Mouse (Mus musculus) E14TG2a.4 (cell line): ENCODE measurements at regions not wholly inside any gene's neighbourhood (a gene's known extent, or its start where the extent isn't known, plus 50 kb on each side); places are given as distances from the start of the nearest gene placed in this dataset.

Experiments used
- H3K27me3 ChIP-seq: 2 replicates; pipeline ENCODE4 v1.6.1; 2014; ENCODE audit warnings: low read length, control low read depth; ENCODE audit not compliant: insufficient read depth
- H3K36me3 ChIP-seq: 2 replicates; pipeline ENCODE4 v1.6.1; 2014; ENCODE audit warnings: low read length, control low read depth; ENCODE audit not compliant: insufficient read depth
- H3K4me1 ChIP-seq: replicated peaks from 2 replicates; pipeline ENCODE4 v1.6.1; 2014; ENCODE audit warnings: low read depth, low read length, control low read depth
- H3K4me3 ChIP-seq: replicated peaks from 2 replicates; pipeline ENCODE4 v1.5.1; 2014; ENCODE audit warnings: mild to moderate bottlenecking, low read length
- H3K9me3 ChIP-seq: 2 replicates; pipeline ENCODE4 v1.6.1; 2014; ENCODE audit warnings: low read length, control low read depth
- CTCF ChIP-seq: conservative IDR thresholded peaks from 2 replicates; pipeline ENCODE4 v1.5.1; 2014; ENCODE audit warnings: low read length
- NANOG ChIP-seq: IDR thresholded peaks from 2 replicates; pipeline ENCODE4 v1.6.1; 2014; ENCODE audit warnings: borderline replicate concordance, low read length, mixed read lengths
- POU5F1 ChIP-seq: IDR thresholded peaks from 2 replicates; pipeline ENCODE4 v1.6.1; 2014; ENCODE audit warnings: low read length, borderline replicate concordance

- no peaks in the 10 kb centered on the region for H3K27me3 ChIP-seq
- TF ChIP-seq POU5F1 (no peak), NANOG (no peak), CTCF (no peak)
- no peaks in the 10 kb centered on the region for H3K4me1 ChIP-seq
- no peak overlapping the region for H3K4me3 ChIP-seq
- no peaks in the 10 kb centered on the region for H3K36me3 ChIP-seq
- no peaks in the 10 kb centered on the region; the same call in 1 of the 2 replicates for H3K9me3 ChIP-seq
These were observed 113.3 kb upstream of the Kbtbd8 start for GRCm38 (mm10) chr6:95003716-95004115.

- H3K27me3 ChIP-seq, result no peaks in the 10 kb centered on the region
- H3K4me1 ChIP-seq, result no peaks in the 10 kb centered on the region
- H3K36me3 ChIP-seq, result no peaks in the 10 kb centered on the region
- no peak overlapping the region for H3K4me3 ChIP-seq
- no peaks in the 10 kb centered on the region; the same call in 1 of the 2 replicates for H3K9me3 ChIP-seq
- TF ChIP-seq NANOG (no peak), CTCF (no peak), POU5F1 (no peak)
These were observed 117.5 kb upstream of the Kbtbd8 start for GRCm38 (mm10) chr6:94999562-94999961.

DNA sequence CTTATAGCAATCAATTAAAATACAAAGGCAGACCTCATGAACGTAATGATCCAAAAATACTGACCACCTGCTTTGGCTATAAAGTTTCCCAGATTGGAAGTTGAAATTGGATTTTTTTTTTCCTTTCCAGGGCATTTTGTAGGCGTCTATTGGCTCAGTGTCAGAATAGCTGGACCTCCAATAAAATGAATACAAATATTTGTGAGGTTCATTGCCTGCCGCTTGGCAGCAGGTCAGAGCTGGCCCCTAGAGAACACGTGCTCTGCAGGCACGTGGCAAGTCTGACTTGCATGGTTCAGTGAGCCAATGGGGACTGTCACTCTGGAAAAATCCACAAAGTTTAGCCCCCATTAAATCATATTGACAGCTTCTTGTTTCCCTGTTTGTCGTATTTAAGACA lies 118.0 kb upstream of the Kbtbd8 start:
- TF ChIP-seq CTCF, result no peak
- no peak for TF ChIP-seq POU5F1
- no peak for TF ChIP-seq NANOG

DNA sequence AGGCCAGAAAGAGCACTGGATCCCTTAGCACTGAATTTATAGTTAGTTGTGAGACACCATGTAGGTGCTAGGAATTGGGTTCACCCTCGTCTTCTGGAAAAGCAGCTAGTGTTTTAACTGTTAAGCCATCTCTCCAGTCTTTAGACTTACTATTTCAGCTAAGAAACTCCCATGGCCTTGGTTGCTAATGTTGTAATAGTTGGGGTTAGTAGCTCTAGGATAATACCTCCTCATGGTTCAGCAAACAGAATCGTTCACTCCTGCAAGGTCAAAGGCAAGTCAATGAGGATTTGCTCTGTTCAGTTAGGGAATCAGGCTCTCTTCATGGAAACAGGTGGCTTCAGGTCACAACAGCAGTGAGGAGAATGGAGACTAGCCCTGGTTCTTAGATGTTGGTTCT lies 118.7 kb upstream of the Kbtbd8 start:
- Histone ChIP-seq H3K9me3 (no peaks in the 10 kb centered on the region; the same call in 1 of the 2 replicates), H3K4me3 (no peak overlapping the region), H3K27me3 (no peaks in the 10 kb centered on the region), H3K4me1 (no peaks in the 10 kb centered on the region), H3K36me3 (no peaks in the 10 kb centered on the region)
- TF ChIP-seq CTCF (no peak), NANOG (no peak), POU5F1 (no peak)

More for the DNA sequence above, 118.0 kb upstream of the Kbtbd8 start:
- Histone ChIP-seq H3K4me3 (no peak overlapping the region), H3K9me3 (no peaks in the 10 kb centered on the region; the same call in 1 of the 2 replicates), H3K36me3 (no peaks in the 10 kb centered on the region), H3K27me3 (no peaks in the 10 kb centered on the region), H3K4me1 (no peaks in the 10 kb centered on the region)

DNA sequence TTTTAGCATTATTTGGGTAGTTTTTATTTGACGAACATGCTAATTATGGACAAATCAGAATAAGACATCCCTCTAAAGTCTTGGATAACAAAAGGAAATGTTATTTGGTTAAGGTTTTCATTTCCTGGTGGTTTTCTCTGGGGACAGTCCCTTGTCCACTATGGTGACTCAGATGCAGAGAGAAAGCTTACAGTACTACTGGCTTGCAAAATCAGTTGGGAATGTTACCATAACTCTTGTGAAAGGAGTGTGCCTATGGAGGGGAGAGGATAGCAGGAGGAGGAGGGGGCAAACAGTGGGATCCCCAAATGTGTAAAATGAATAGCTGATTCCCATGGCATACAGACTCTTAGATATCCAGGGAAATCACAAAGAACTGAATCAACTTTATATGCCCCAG lies 122.7 kb upstream of the Kbtbd8 start:
- TF ChIP-seq POU5F1 (no peak), CTCF (no peak), NANOG (no peak)
- H3K4me3 ChIP-seq, result no peak overlapping the region
- no peaks in the 10 kb centered on the region for H3K9me3 ChIP-seq
- H3K4me1 ChIP-seq, result no peaks in the 10 kb centered on the region
- H3K27me3 ChIP-seq, result no peaks in the 10 kb centered on the region
- H3K36me3 ChIP-seq, result no peaks in the 10 kb centered on the region

- no peaks in the 10 kb centered on the region for H3K4me1 ChIP-seq
- no peaks in the 10 kb centered on the region for H3K36me3 ChIP-seq
- TF ChIP-seq NANOG (no peak), POU5F1 (no peak), CTCF (no peak)
- H3K9me3 ChIP-seq, result no peaks in the 10 kb centered on the region
- H3K4me3 ChIP-seq, result no peak overlapping the region
- H3K27me3 ChIP-seq, result no peaks in the 10 kb centered on the region
These were observed 129.6 kb upstream of the Kbtbd8 start for GRCm38 (mm10) chr6:94987427-94987826.

- Histone ChIP-seq H3K9me3 (no peaks in the 10 kb centered on the region), H3K4me3 (no peak overlapping the region), H3K27me3 (no peaks in the 10 kb centered on the region), H3K4me1 (peaks cover 10% of the 10 kb centered on the region), H3K36me3 (no peaks in the 10 kb centered on the region)
- TF ChIP-seq CTCF (peak; percentile 27), POU5F1 (no peak), NANOG (no peak)
These were observed 130.7 kb upstream of the Kbtbd8 start for GRCm38 (mm10) chr6:94986346-94986745.

DNA sequence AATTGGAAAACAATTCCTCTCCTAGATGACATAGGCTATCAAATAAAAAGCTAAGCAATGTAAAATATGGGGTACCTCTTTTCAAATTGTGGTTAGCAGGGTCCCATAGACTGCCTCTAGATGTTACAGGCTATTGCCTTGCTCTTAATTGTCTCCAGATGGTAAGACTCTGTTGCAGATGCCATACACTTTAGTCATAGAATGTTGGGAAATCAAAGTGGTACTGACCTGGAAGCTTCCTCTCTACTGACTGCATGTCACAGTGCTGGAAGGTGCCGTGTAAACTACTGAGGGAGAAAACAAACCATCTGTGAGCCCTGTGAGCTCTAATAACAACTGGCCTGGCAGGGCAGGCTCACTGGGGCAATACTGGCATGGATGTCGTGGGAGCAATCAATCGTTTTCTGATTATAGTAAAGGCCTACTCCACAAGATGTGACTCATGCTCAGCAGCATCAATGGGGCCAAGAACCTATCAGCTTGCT lies 132.6 kb upstream of the Kbtbd8 start:
- Histone ChIP-seq H3K36me3 (no peaks in the 10 kb centered on the region), H3K9me3 (no peaks in the 10 kb centered on the region), H3K27me3 (no peaks in the 10 kb centered on the region), H3K4me1 (peaks cover 11% of the 10 kb centered on the region), H3K4me3 (no peak overlapping the region)
- TF ChIP-seq POU5F1, result no peak
- no peak for TF ChIP-seq CTCF
- TF ChIP-seq NANOG, result no peak

- Histone ChIP-seq H3K4me3 (no peak overlapping the region), H3K9me3 (no peaks in the 10 kb centered on the region)
- TF ChIP-seq NANOG (no peak), POU5F1 (no peak), CTCF (no peak)
These were observed 148.4 kb upstream of the Kbtbd8 start for GRCm38 (mm10) chr6:94968683-94969082.

More at GRCm38 (mm10) chr6:94968683-94969082, 148.4 kb upstream of the Kbtbd8 start:
- H3K27me3 ChIP-seq, result no peaks in the 10 kb centered on the region
- H3K4me1 ChIP-seq, result 0 out of 2 replicates have a peak, but pooled peaks cover under 1% of the 10 kb centered on the region
- no peaks in the 10 kb centered on the region for H3K36me3 ChIP-seq
